Mouse (Mus musculus): ENCODE data around the gene Mtrr. TPM values are rescaled to one million over a fixed set of nuclear protein-coding genes. Genes with fewer than 3 reads are reported as not detected.

The Mtrr gene
- polyA plus RNA-seq (2015; fragmentation: Nextera tagmentation; extraction: Ambion mirVana): 8.8 and 9.3 TPM in 2 replicates

- peak within 1 kb of the TSS; percentile 89 for H3K4me3 ChIP-seq (ENCODE audit: low read depth, low read length)
- H3K4me2 ChIP-seq (replicated peaks; ENCODE audit: low read depth): peak within 1 kb of the TSS; percentile 76
- WGBS: under 1% methylated on average over 80 of the region's 81 CpGs
- peak within 1 kb of the TSS; percentile 84 for H3K9ac ChIP-seq (ENCODE audit: low read length)
- TF ChIP-seq EP300 (optimal IDR thresholded peaks at IDR 0.05): no peak
- TF ChIP-seq CTCF (IDR thresholded peaks at IDR 0.05; ENCODE audit: low read depth): no peak
- no peaks in the 10 kb centered on the region for H3K9me3 ChIP-seq (ENCODE audit: control insufficient read depth, low read length)
- H3K4me1 ChIP-seq (replicated peaks; ENCODE audit: control insufficient read depth, insufficient read depth): 0 out of 2 replicates have a peak, but pooled peaks cover 3% of the 10 kb centered on the region
- H3K27me3 ChIP-seq (ENCODE audit: control insufficient read depth, insufficient read depth, low read length): no peaks in the 10 kb centered on the region
- peak within 1 kb of the TSS; percentile 83 for H3K27ac ChIP-seq (replicated peaks)
- DNase-seq (ENCODE audit: low spot score) (peak; percentile 98), ATAC-seq (ENCODE audit: low FRiP score, low TSS enrichment) (peak; percentile 99)
- H3K36me3 ChIP-seq (ENCODE audit: control insufficient read depth, insufficient read depth, low read length): peaks cover 16% of the 10 kb centered on the region; the same call in 1 of the 2 replicates
Observed at GRCm38 (mm10) chr13:68581747-68582516, at the start of gene Mtrr, which contains the start of gene Fastkd3. TSS of gene Mtrr (minus strand) at chr13:68582149. TSS of gene Fastkd3 (plus strand) at chr13:68582234.

DNA sequence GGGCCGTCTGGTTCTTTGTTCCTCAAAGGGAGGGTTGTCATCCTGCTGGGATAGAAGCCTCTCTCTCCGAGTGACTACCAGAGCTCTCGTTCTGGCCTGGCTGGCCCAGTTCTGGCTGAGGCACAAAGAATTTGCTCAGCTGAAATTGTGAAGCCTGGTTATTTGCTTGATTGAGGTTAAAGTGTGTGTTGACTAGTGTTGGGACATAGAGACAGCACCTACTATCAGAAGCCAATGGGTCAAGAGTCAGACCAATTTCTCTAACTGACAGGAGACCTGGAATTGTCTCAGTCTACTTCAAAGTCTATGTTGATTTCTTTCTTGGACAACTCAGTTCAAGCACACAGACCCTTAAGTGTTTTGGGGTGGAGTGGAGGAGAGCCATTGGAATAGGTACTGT, 45.1 kb upstream of the Mtrr start:
- ATAC-seq (ENCODE audit: low FRiP score, low TSS enrichment) (no peak), DNase-seq (ENCODE audit: low spot score) (no peak)
- TF ChIP-seq EP300 (optimal IDR thresholded peaks at IDR 0.05) (no peak), CTCF (IDR thresholded peaks at IDR 0.05; ENCODE audit: low read depth) (no peak)
- H3K4me1 ChIP-seq (replicated peaks; ENCODE audit: control insufficient read depth, insufficient read depth): no peaks in the 10 kb centered on the region
- H3K36me3 ChIP-seq (ENCODE audit: control insufficient read depth, insufficient read depth, low read length): no peaks in the 10 kb centered on the region
- 61% methylated on average over 3 of the region's 3 CpGs for WGBS
- H3K27ac ChIP-seq (replicated peaks): no peak overlapping the region
- H3K9me3 ChIP-seq (ENCODE audit: control insufficient read depth, low read length): no peaks in the 10 kb centered on the region
- H3K4me3 ChIP-seq (ENCODE audit: low read depth, low read length): no peak overlapping the region
- H3K4me2 ChIP-seq (replicated peaks; ENCODE audit: low read depth): no peak overlapping the region
- H3K9ac ChIP-seq (ENCODE audit: low read length): no peak overlapping the region
- no peaks in the 10 kb centered on the region for H3K27me3 ChIP-seq (ENCODE audit: control insufficient read depth, insufficient read depth, low read length)

DNA sequence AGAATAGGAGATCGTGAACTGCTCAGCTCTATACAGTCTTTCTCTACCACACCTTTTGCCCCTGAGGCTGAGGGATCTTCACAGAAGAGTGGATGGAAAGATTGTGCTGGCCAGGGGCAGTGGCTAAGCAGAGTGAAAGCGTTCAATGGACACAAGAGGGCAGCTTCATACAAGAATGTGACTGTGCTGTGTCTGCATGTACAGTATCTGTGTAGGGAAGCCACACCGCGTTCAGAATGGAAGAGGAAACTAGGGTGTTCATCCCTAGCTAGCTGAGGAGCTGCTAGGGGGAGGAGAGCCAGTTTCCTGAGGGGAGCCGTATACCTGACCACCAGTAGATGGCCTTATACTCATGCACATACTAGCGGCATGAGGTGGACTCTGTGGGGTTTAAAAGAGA, 40.8 kb upstream of the Mtrr start:
- no peak for DNase-seq (ENCODE audit: low spot score)
- Histone ChIP-seq H3K4me3 (ENCODE audit: low read depth, low read length) (no peak overlapping the region), H3K36me3 (ENCODE audit: control insufficient read depth, insufficient read depth, low read length) (no peaks in the 10 kb centered on the region), H3K4me2 (replicated peaks; ENCODE audit: low read depth) (no peak overlapping the region), H3K27me3 (ENCODE audit: control insufficient read depth, insufficient read depth, low read length) (no peaks in the 10 kb centered on the region), H3K9me3 (ENCODE audit: control insufficient read depth, low read length) (no peaks in the 10 kb centered on the region), H3K27ac (replicated peaks) (no peak overlapping the region), H3K4me1 (replicated peaks; ENCODE audit: control insufficient read depth, insufficient read depth) (no peaks in the 10 kb centered on the region), H3K9ac (ENCODE audit: low read length) (no peak overlapping the region)
- TF ChIP-seq CTCF (IDR thresholded peaks at IDR 0.05; ENCODE audit: low read depth) (peak; percentile 62), EP300 (optimal IDR thresholded peaks at IDR 0.05) (no peak)
- 54% methylated on average over 6 of the region's 6 CpGs for WGBS
- no peak for ATAC-seq (ENCODE audit: low FRiP score, low TSS enrichment)

GRCm38 (mm10) chr13:68607652-68608405, 25.9 kb upstream of the Mtrr start:
- Histone ChIP-seq H3K9me3 (ENCODE audit: control insufficient read depth, low read length) (no peaks in the 10 kb centered on the region), H3K4me3 (ENCODE audit: low read depth, low read length) (peak overlapping the region; percentile 15), H3K4me2 (replicated peaks; ENCODE audit: low read depth) (peak overlapping the region; percentile 52), H3K4me1 (replicated peaks; ENCODE audit: control insufficient read depth, insufficient read depth) (0 out of 2 replicates have a peak, but pooled peaks cover 3% of the 10 kb centered on the region), H3K27me3 (ENCODE audit: control insufficient read depth, insufficient read depth, low read length) (no peaks in the 10 kb centered on the region), H3K36me3 (ENCODE audit: control insufficient read depth, insufficient read depth, low read length) (no peaks in the 10 kb centered on the region), H3K9ac (ENCODE audit: low read length) (no peak overlapping the region; the same call in 1 of the 2 replicates), H3K27ac (replicated peaks) (no peak overlapping the region)
- ATAC-seq (ENCODE audit: low FRiP score, low TSS enrichment) (peak; percentile 48; the same call in 1 of the 2 replicates), DNase-seq (ENCODE audit: low spot score) (no peak)
- WGBS: 37% methylated on average over 21 of the region's 21 CpGs
- no peak for TF ChIP-seq EP300 (optimal IDR thresholded peaks at IDR 0.05)
- no peak for TF ChIP-seq CTCF (IDR thresholded peaks at IDR 0.05; ENCODE audit: low read depth)

DNA sequence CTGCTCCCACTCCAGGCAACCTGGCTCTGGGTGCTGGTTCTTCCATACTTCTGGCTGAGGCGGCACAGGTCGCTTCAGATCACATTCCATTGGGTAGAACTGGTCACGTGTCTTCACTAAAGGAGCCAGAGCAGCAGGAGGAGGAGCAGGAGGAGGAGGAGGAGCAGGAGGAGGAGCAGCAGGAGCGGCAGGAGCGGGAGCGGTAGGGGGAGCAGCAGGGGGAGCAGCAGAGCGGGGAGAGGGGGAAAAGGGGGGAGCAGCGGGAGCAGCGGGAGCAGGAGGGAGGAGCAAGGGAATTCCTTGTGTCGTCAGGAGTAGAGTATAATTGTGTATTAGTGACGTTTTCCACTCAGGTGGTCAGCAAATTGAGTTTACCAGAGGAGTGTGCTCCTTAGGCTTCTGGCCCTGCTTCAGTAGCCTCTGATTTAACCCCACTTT, 23.8 kb upstream of the Mtrr start:
- 0 out of 2 replicates have a peak overlapping the region, but pooled peaks have one; percentile 4 for H3K4me3 ChIP-seq (ENCODE audit: low read depth, low read length)
- WGBS: 8% methylated on average over 7 of the region's 11 CpGs
- no peaks in the 10 kb centered on the region for H3K27me3 ChIP-seq (ENCODE audit: control insufficient read depth, insufficient read depth, low read length)
- peak; percentile 82; the same call in 1 of the 2 replicates for ATAC-seq (ENCODE audit: low FRiP score, low TSS enrichment)
- DNase-seq (ENCODE audit: low spot score): peak; percentile 58
- H3K4me2 ChIP-seq (replicated peaks; ENCODE audit: low read depth): peak overlapping the region; percentile 30
- H3K27ac ChIP-seq (replicated peaks): no peak overlapping the region
- no peak overlapping the region for H3K9ac ChIP-seq (ENCODE audit: low read length)
- H3K4me1 ChIP-seq (replicated peaks; ENCODE audit: control insufficient read depth, insufficient read depth): 0 out of 2 replicates have a peak, but pooled peaks cover 3% of the 10 kb centered on the region
- H3K9me3 ChIP-seq (ENCODE audit: control insufficient read depth, low read length): no peaks in the 10 kb centered on the region
- H3K36me3 ChIP-seq (ENCODE audit: control insufficient read depth, insufficient read depth, low read length): no peaks in the 10 kb centered on the region
- TF ChIP-seq CTCF (IDR thresholded peaks at IDR 0.05; ENCODE audit: low read depth) (peak; percentile 34), EP300 (optimal IDR thresholded peaks at IDR 0.05) (no peak)

All from stomach, postnatal 0 days (tissue).